Mouse (Mus musculus): ENCODE measurements at regions not wholly inside any gene's neighbourhood (a gene's known extent, or its start where the extent isn't known, plus 50 kb on each side); places are given as distances from the start of the nearest gene placed in this dataset.

GRCm38 (mm10) chr11:7434591-7434990 is 220.9 kb upstream of the Igfbp3 start:
- no peak for ATAC-seq (ENCODE audit: low FRiP score, low TSS enrichment)
- Histone ChIP-seq H3K27me3 (ENCODE audit: control insufficient read depth, insufficient read depth, low read length) (no peaks in the 10 kb centered on the region), H3K4me1 (ENCODE audit: control insufficient read depth, insufficient read depth, low read length) (no peaks in the 10 kb centered on the region), H3K9me3 (ENCODE audit: control insufficient read depth, low read length) (no peaks in the 10 kb centered on the region), H3K27ac (replicated peaks; ENCODE audit: low read depth, low read length) (no peak overlapping the region), H3K9ac (replicated peaks; ENCODE audit: low read length) (no peak overlapping the region), H3K4me3 (replicated peaks; ENCODE audit: low read depth, low read length) (no peak overlapping the region), H3K36me3 (ENCODE audit: control insufficient read depth, insufficient read depth, low read length) (no peaks in the 10 kb centered on the region), H3K4me2 (ENCODE audit: low read length) (no peak overlapping the region)
- 94% methylated on average over 3 of the region's 3 CpGs for WGBS
- no peak for DNase-seq

- ATAC-seq (ENCODE audit: low FRiP score, low TSS enrichment): no peak
- H3K36me3 ChIP-seq (ENCODE audit: control insufficient read depth, insufficient read depth, low read length): no peaks in the 10 kb centered on the region
- whole genome bisulfite sequencing: 90% methylated on average over 4 of the region's 4 CpGs
Measured at GRCm38 (mm10) chr11:7427771-7428170, 214.0 kb upstream of the Igfbp3 start.

GRCm38 (mm10) chr11:7425233-7425632 is 211.5 kb upstream of the Igfbp3 start:
- 97% methylated on average over 1 of the region's 1 CpGs for WGBS
- no peak for ATAC-seq (ENCODE audit: low FRiP score, low TSS enrichment)
- no peaks in the 10 kb centered on the region for H3K9me3 ChIP-seq (ENCODE audit: control insufficient read depth, low read length)

More at GRCm38 (mm10) chr11:7427771-7428170, 214.0 kb upstream of the Igfbp3 start:
- Histone ChIP-seq H3K27me3 (ENCODE audit: control insufficient read depth, insufficient read depth, low read length) (no peaks in the 10 kb centered on the region), H3K27ac (replicated peaks; ENCODE audit: low read depth, low read length) (no peak overlapping the region), H3K4me1 (ENCODE audit: control insufficient read depth, insufficient read depth, low read length) (peaks cover 7% of the 10 kb centered on the region; the same call in 1 of the 2 replicates), H3K4me3 (replicated peaks; ENCODE audit: low read depth, low read length) (no peak overlapping the region), H3K4me2 (ENCODE audit: low read length) (no peak overlapping the region), H3K9ac (replicated peaks; ENCODE audit: low read length) (no peak overlapping the region), H3K9me3 (ENCODE audit: control insufficient read depth, low read length) (no peaks in the 10 kb centered on the region)
- no peak for DNase-seq

GRCm38 (mm10) chr11:7424082-7424471 is 210.4 kb upstream of the Igfbp3 start:
- no peak for ATAC-seq (ENCODE audit: low FRiP score, low TSS enrichment)
- Histone ChIP-seq H3K4me3 (replicated peaks; ENCODE audit: low read depth, low read length) (no peak overlapping the region), H3K4me2 (ENCODE audit: low read length) (no peak overlapping the region), H3K4me1 (ENCODE audit: control insufficient read depth, insufficient read depth, low read length) (peaks cover 7% of the 10 kb centered on the region; the same call in 1 of the 2 replicates), H3K9me3 (ENCODE audit: control insufficient read depth, low read length) (no peaks in the 10 kb centered on the region), H3K27me3 (ENCODE audit: control insufficient read depth, insufficient read depth, low read length) (no peaks in the 10 kb centered on the region), H3K9ac (replicated peaks; ENCODE audit: low read length) (no peak overlapping the region), H3K36me3 (ENCODE audit: control insufficient read depth, insufficient read depth, low read length) (no peaks in the 10 kb centered on the region), H3K27ac (replicated peaks; ENCODE audit: low read depth, low read length) (no peak overlapping the region)
- WGBS: 77% methylated on average over 5 of the region's 5 CpGs
- DNase-seq: no peak

More at GRCm38 (mm10) chr11:7425233-7425632, 211.5 kb upstream of the Igfbp3 start:
- DNase-seq: no peak
- H3K9ac ChIP-seq (replicated peaks; ENCODE audit: low read length): no peak overlapping the region
- no peak overlapping the region for H3K4me3 ChIP-seq (replicated peaks; ENCODE audit: low read depth, low read length)
- no peaks in the 10 kb centered on the region for H3K36me3 ChIP-seq (ENCODE audit: control insufficient read depth, insufficient read depth, low read length)
- H3K4me2 ChIP-seq (ENCODE audit: low read length): no peak overlapping the region
- H3K27me3 ChIP-seq (ENCODE audit: control insufficient read depth, insufficient read depth, low read length): no peaks in the 10 kb centered on the region
- peaks cover 7% of the 10 kb centered on the region; the same call in 1 of the 2 replicates for H3K4me1 ChIP-seq (ENCODE audit: control insufficient read depth, insufficient read depth, low read length)
- no peak overlapping the region for H3K27ac ChIP-seq (replicated peaks; ENCODE audit: low read depth, low read length)

- no peaks in the 10 kb centered on the region for H3K9me3 ChIP-seq (ENCODE audit: control insufficient read depth, low read length)
- DNase-seq: peak; percentile 18
- H3K4me3 ChIP-seq (replicated peaks; ENCODE audit: low read depth, low read length): no peak overlapping the region
- H3K36me3 ChIP-seq (ENCODE audit: control insufficient read depth, insufficient read depth, low read length): no peaks in the 10 kb centered on the region
- no peaks in the 10 kb centered on the region for H3K27me3 ChIP-seq (ENCODE audit: control insufficient read depth, insufficient read depth, low read length)
- peak overlapping the region; percentile 20; the same call in 1 of the 2 replicates for H3K4me2 ChIP-seq (ENCODE audit: low read length)
- peak; percentile 38 for ATAC-seq (ENCODE audit: low FRiP score, low TSS enrichment)
- no peak overlapping the region for H3K9ac ChIP-seq (replicated peaks; ENCODE audit: low read length)
- peaks cover 7% of the 10 kb centered on the region; the same call in 1 of the 2 replicates for H3K4me1 ChIP-seq (ENCODE audit: control insufficient read depth, insufficient read depth, low read length)
- 7% methylated on average over 13 of the region's 13 CpGs for WGBS
- no peak overlapping the region for H3K27ac ChIP-seq (replicated peaks; ENCODE audit: low read depth, low read length)
Measured at GRCm38 (mm10) chr11:7423276-7424081, 209.8 kb upstream of the Igfbp3 start.

- no peak overlapping the region for H3K4me3 ChIP-seq (replicated peaks; ENCODE audit: low read depth, low read length)
- H3K36me3 ChIP-seq (ENCODE audit: control insufficient read depth, insufficient read depth, low read length): no peaks in the 10 kb centered on the region
- H3K27me3 ChIP-seq (ENCODE audit: control insufficient read depth, insufficient read depth, low read length): no peaks in the 10 kb centered on the region
- H3K27ac ChIP-seq (replicated peaks; ENCODE audit: low read depth, low read length): no peak overlapping the region
- H3K9me3 ChIP-seq (ENCODE audit: control insufficient read depth, low read length): no peaks in the 10 kb centered on the region; the same call in 1 of the 2 replicates
- H3K9ac ChIP-seq (replicated peaks; ENCODE audit: low read length): no peak overlapping the region
- WGBS: 80% methylated on average over 3 of the region's 3 CpGs
- no peaks in the 10 kb centered on the region for H3K4me1 ChIP-seq (ENCODE audit: control insufficient read depth, insufficient read depth, low read length)
- ATAC-seq (ENCODE audit: low FRiP score, low TSS enrichment) (no peak), DNase-seq (no peak)
- H3K4me2 ChIP-seq (ENCODE audit: low read length): no peak overlapping the region
Measured at GRCm38 (mm10) chr11:7412631-7413030, 198.9 kb upstream of the Igfbp3 start.

GRCm38 (mm10) chr11:7408992-7409391 is 195.3 kb upstream of the Igfbp3 start:
- no peak overlapping the region for H3K9ac ChIP-seq (replicated peaks; ENCODE audit: low read length)
- H3K9me3 ChIP-seq (ENCODE audit: control insufficient read depth, low read length): no peaks in the 10 kb centered on the region; the same call in 1 of the 2 replicates
- ATAC-seq (ENCODE audit: low FRiP score, low TSS enrichment): no peak

GRCm38 (mm10) chr11:7404666-7405065 is 190.9 kb upstream of the Igfbp3 start:
- 63% methylated on average over 4 of the region's 4 CpGs for WGBS
- no peak for ATAC-seq (ENCODE audit: low FRiP score, low TSS enrichment)

More at GRCm38 (mm10) chr11:7408992-7409391, 195.3 kb upstream of the Igfbp3 start:
- Histone ChIP-seq H3K4me1 (ENCODE audit: control insufficient read depth, insufficient read depth, low read length) (no peaks in the 10 kb centered on the region), H3K4me3 (replicated peaks; ENCODE audit: low read depth, low read length) (no peak overlapping the region), H3K27me3 (ENCODE audit: control insufficient read depth, insufficient read depth, low read length) (no peaks in the 10 kb centered on the region), H3K36me3 (ENCODE audit: control insufficient read depth, insufficient read depth, low read length) (no peaks in the 10 kb centered on the region), H3K4me2 (ENCODE audit: low read length) (no peak overlapping the region), H3K27ac (replicated peaks; ENCODE audit: low read depth, low read length) (no peak overlapping the region)
- no peak for DNase-seq

GRCm38 (mm10) chr11:7371835-7372234 is 158.1 kb upstream of the Igfbp3 start:
- 76% methylated on average over 1 of the region's 1 CpGs for WGBS
- ATAC-seq (ENCODE audit: low FRiP score, low TSS enrichment): no peak
- no peak overlapping the region for H3K9ac ChIP-seq (replicated peaks; ENCODE audit: low read length)
- no peaks in the 10 kb centered on the region for H3K4me1 ChIP-seq (ENCODE audit: control insufficient read depth, insufficient read depth, low read length)
- no peaks in the 10 kb centered on the region for H3K36me3 ChIP-seq (ENCODE audit: control insufficient read depth, insufficient read depth, low read length)
- H3K27ac ChIP-seq (replicated peaks; ENCODE audit: low read depth, low read length): no peak overlapping the region
- no peak overlapping the region for H3K4me3 ChIP-seq (replicated peaks; ENCODE audit: low read depth, low read length)
- no peaks in the 10 kb centered on the region for H3K9me3 ChIP-seq (ENCODE audit: control insufficient read depth, low read length)
- H3K27me3 ChIP-seq (ENCODE audit: control insufficient read depth, insufficient read depth, low read length): no peaks in the 10 kb centered on the region
- no peak overlapping the region for H3K4me2 ChIP-seq (ENCODE audit: low read length)
- DNase-seq: no peak

More at GRCm38 (mm10) chr11:7404666-7405065, 190.9 kb upstream of the Igfbp3 start:
- Histone ChIP-seq H3K27ac (replicated peaks; ENCODE audit: low read depth, low read length) (no peak overlapping the region), H3K9me3 (ENCODE audit: control insufficient read depth, low read length) (no peaks in the 10 kb centered on the region), H3K4me1 (ENCODE audit: control insufficient read depth, insufficient read depth, low read length) (no peaks in the 10 kb centered on the region), H3K36me3 (ENCODE audit: control insufficient read depth, insufficient read depth, low read length) (no peaks in the 10 kb centered on the region), H3K4me3 (replicated peaks; ENCODE audit: low read depth, low read length) (no peak overlapping the region), H3K27me3 (ENCODE audit: control insufficient read depth, insufficient read depth, low read length) (no peaks in the 10 kb centered on the region), H3K4me2 (ENCODE audit: low read length) (no peak overlapping the region), H3K9ac (replicated peaks; ENCODE audit: low read length) (no peak overlapping the region)
- no peak for DNase-seq

All from midbrain, embryonic 14.5 days (tissue).